Mouse (Mus musculus): ENCODE data around the gene Cdc73. TPM values are rescaled to one million over a fixed set of nuclear protein-coding genes. Genes with fewer than 3 reads are reported as not detected.
A peak's percentile ranks its signal among the peaks of the same experiment; 100 is the strongest.

Gene Cdc73
- 15.6 and 18.0 TPM in 2 replicates for polyA plus RNA-seq (2015; fragmentation: Nextera tagmentation; extraction: Ambion mirVana)

DNA sequence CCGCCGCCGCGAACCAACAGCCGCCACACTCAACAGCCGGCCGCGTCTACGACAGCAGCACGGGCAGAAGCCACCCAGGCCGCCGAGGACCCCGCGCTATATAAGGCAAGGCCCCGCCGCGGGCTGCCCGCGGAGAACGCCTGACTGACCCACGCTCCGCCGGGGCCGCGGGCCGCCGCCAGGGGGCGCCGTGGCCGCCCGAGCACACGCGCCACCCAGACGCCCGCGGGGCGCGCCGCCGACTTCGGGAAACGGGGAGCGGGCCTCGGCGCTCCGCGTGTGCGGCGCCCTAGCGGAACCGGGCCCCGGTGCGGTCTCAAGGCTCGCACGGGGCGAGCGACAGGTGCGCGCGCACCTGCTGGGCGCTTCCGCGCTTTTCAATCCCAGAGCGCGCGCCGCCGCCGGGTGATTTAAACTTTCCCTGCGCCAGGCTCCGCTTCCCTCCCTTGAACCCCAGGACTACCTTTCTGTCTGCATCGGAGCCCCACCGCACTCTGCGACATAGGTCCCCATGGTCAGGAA lies at the start of gene Cdc73:
Cdc73 (minus strand) TSS at position 153 of the 522 bp plus-strand sequence.
- Histone ChIP-seq H3K4me3 (ENCODE audit: low read length) (peak within 1 kb of the TSS; percentile 94), H3K27me3 (ENCODE audit: control insufficient read depth, insufficient read depth, low read length) (no peaks in the 10 kb centered on the region), H3K36me3 (ENCODE audit: control insufficient read depth, insufficient read depth) (peaks cover 5% of the 10 kb centered on the region), H3K9ac (ENCODE audit: low read length) (peak within 1 kb of the TSS; percentile 94), H3K4me2 (ENCODE audit: low read depth, low read length) (peak within 1 kb of the TSS; percentile 70), H3K27ac (ENCODE audit: low read length) (peak within 1 kb of the TSS; percentile 92), H3K4me1 (ENCODE audit: control insufficient read depth, insufficient read depth, low read length) (0 out of 2 replicates have a peak, but pooled peaks cover 9% of the 10 kb centered on the region), H3K9me3 (replicated peaks; ENCODE audit: control insufficient read depth, low read length) (no peaks in the 10 kb centered on the region)
- peak; percentile 99 for ATAC-seq (replicated peaks; ENCODE audit: extremely low read depth, insufficient read depth, low FRiP score)
- under 1% methylated on average over 65 of the region's 74 CpGs for WGBS

DNA sequence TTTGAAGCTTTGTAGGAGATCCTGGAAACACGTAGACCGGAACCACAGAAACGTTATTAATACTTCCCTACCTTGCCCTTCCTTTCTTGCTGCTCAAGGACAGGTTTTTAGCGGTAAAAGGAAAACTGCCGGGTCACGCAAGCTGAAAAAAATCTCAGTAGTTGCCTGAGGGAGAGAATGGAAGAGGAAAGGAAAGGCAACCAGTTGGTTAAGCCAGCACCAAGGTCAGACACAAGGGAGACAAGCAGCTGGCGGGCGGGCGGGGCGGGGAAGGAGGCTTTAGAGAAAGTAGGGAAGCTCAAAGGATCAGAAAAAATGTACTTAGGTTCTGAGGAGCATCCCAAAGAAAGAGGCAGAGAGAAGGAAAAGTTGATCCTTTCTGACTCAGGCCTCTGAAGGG lies 43.2 kb upstream of the Cdc73 start:
- Histone ChIP-seq H3K27ac (ENCODE audit: low read length) (no peak overlapping the region), H3K9me3 (replicated peaks; ENCODE audit: control insufficient read depth, low read length) (no peaks in the 10 kb centered on the region), H3K36me3 (ENCODE audit: control insufficient read depth, insufficient read depth) (peaks cover 38% of the 10 kb centered on the region), H3K4me1 (ENCODE audit: control insufficient read depth, insufficient read depth, low read length) (no peaks in the 10 kb centered on the region), H3K4me3 (ENCODE audit: low read length) (no peak overlapping the region), H3K27me3 (ENCODE audit: control insufficient read depth, insufficient read depth, low read length) (no peaks in the 10 kb centered on the region), H3K9ac (ENCODE audit: low read length) (no peak overlapping the region), H3K4me2 (ENCODE audit: low read depth, low read length) (no peak overlapping the region)
- no peak for ATAC-seq (replicated peaks; ENCODE audit: extremely low read depth, insufficient read depth, low FRiP score)
- WGBS, result 87% methylated on average over 10 of the region's 10 CpGs

DNA sequence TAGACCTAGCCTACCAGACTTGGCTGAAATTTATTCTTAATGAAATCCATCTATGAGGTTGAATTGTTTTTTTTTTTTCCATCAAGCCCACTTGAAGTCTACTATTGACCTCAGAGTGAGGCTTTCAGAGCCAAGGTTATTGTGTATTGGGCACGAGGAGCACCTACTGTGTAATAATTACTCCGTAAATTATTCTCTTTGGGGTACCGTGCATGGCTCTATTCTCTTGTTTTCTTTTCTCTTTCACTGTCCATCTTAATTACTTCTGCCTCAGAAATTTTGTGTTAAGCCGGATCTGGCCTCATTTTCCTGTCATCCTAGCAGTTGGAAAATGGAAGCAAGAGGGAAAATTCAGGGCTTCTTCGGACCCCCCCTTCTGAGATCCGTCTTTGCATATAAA lies 39.5 kb upstream of the Cdc73 start:
- Histone ChIP-seq H3K27ac (ENCODE audit: low read length) (no peak overlapping the region), H3K4me3 (ENCODE audit: low read length) (no peak overlapping the region), H3K9me3 (replicated peaks; ENCODE audit: control insufficient read depth, low read length) (no peaks in the 10 kb centered on the region), H3K9ac (ENCODE audit: low read length) (no peak overlapping the region), H3K36me3 (ENCODE audit: control insufficient read depth, insufficient read depth) (peaks cover 31% of the 10 kb centered on the region), H3K4me1 (ENCODE audit: control insufficient read depth, insufficient read depth, low read length) (peaks cover 7% of the 10 kb centered on the region), H3K27me3 (ENCODE audit: control insufficient read depth, insufficient read depth, low read length) (no peaks in the 10 kb centered on the region), H3K4me2 (ENCODE audit: low read depth, low read length) (no peak overlapping the region)
- no peak for ATAC-seq (replicated peaks; ENCODE audit: extremely low read depth, insufficient read depth, low FRiP score)
- WGBS, result 91% methylated on average over 6 of the region's 6 CpGs

DNA sequence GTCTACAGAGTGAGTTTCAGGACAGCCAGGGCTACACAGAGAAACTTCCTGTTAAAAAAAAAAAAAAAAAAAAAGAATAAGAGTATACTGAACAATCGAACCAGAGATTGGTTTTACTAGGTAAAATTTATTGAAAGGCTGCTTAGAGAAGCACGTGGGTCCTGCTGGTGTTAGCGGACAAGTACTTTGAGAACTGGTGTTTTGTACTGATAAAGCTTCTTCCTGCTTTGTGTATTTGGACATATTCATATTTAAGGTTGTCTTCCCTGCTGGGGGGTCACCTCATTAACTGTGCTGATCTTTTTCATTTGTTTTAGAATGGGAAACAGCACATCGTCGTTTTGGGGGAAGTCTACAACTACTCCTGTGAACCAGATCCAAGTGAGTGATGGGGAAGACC lies 38.6 kb upstream of the Cdc73 start:
- Histone ChIP-seq H3K4me3 (ENCODE audit: low read length) (no peak overlapping the region), H3K36me3 (ENCODE audit: control insufficient read depth, insufficient read depth) (peaks cover 29% of the 10 kb centered on the region), H3K4me1 (ENCODE audit: control insufficient read depth, insufficient read depth, low read length) (peaks cover 7% of the 10 kb centered on the region), H3K27ac (ENCODE audit: low read length) (no peak overlapping the region), H3K27me3 (ENCODE audit: control insufficient read depth, insufficient read depth, low read length) (no peaks in the 10 kb centered on the region), H3K4me2 (ENCODE audit: low read depth, low read length) (no peak overlapping the region), H3K9me3 (replicated peaks; ENCODE audit: control insufficient read depth, low read length) (no peaks in the 10 kb centered on the region), H3K9ac (ENCODE audit: low read length) (no peak overlapping the region)
- no peak for ATAC-seq (replicated peaks; ENCODE audit: extremely low read depth, insufficient read depth, low FRiP score)
- WGBS, result 86% methylated on average over 5 of the region's 5 CpGs

DNA sequence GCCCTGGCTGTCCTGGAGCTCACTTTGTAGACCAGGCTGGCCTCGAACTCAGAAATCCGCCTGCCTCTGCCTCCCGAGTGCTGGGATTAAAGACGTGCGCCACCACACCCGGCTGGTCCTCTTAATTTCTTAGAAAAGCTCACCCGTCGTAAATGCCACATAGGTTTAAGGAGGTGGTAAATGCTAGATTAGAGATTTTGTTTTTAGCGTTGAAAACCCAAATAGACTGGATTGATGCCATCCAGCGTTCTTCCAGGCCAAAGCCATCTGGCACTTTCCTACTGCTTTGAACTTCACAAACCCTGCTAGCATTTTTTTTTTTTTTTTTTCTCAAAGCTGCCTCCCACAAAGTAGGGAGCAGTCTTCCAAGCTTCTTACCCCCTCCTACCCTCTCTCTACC lies 37.9 kb upstream of the Cdc73 start:
- Histone ChIP-seq H3K4me3 (ENCODE audit: low read length) (peak overlapping the region; percentile 79; the same call in 1 of the 2 replicates), H3K36me3 (ENCODE audit: control insufficient read depth, insufficient read depth) (peaks cover 23% of the 10 kb centered on the region), H3K9ac (ENCODE audit: low read length) (no peak overlapping the region), H3K27me3 (ENCODE audit: control insufficient read depth, insufficient read depth, low read length) (no peaks in the 10 kb centered on the region), H3K4me2 (ENCODE audit: low read depth, low read length) (peak overlapping the region; percentile 76), H3K4me1 (ENCODE audit: control insufficient read depth, insufficient read depth, low read length) (peaks cover 7% of the 10 kb centered on the region), H3K27ac (ENCODE audit: low read length) (no peak overlapping the region), H3K9me3 (replicated peaks; ENCODE audit: control insufficient read depth, low read length) (no peaks in the 10 kb centered on the region)
- no peak for ATAC-seq (replicated peaks; ENCODE audit: extremely low read depth, insufficient read depth, low FRiP score)
- 85% methylated on average over 9 of the region's 10 CpGs for WGBS

DNA sequence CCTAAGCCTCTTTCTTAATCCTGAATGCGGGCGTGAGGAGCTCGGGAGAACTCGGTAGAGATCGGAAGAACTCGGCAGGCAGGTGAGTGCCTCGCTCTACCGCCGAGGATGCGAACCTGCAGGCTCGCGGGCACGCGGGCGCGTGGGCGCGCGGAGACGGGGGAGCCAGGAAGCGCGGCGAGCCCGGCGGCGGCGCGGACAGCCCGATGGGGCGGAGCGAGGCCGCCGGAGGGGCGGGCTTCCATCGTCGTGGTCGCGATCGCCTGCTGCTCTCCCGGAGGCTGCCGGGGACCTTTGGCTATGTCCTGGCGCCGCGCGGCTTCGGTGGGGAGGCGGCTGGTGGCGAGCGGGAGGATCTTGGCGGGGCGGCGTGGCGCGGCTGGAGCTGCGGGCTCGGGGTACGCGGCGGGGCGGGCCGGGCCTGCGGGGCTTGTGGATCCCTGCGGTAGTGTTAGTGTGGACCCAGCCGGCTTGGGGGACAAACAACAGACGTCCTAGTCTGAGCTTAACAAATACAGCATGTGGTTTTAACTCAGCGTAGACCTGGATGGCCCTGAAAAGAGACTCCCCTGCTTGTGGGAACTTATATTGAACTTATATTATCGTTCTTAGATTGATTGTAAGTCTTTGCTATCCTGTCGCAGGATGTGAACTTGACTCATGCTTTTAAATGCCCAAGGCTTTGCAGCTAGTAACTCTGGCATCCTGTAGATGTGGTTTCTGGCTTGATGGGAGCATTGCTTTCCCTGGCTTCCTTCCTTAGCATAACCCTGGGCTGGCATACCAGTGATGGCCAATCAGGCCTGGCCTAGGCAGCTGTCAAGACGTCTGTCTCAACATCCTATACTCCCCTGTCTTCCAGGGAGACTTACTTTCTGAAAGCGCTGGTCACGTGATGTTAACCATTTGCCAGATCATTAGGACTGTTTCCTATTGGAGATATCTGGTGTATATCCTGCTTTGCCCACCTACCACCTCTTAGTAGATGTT lies 37.0 kb upstream of the Cdc73 start:
- Histone ChIP-seq H3K9me3 (replicated peaks; ENCODE audit: control insufficient read depth, low read length) (no peaks in the 10 kb centered on the region), H3K9ac (ENCODE audit: low read length) (peak overlapping the region; percentile 87), H3K4me2 (ENCODE audit: low read depth, low read length) (peak overlapping the region; percentile 76), H3K4me3 (ENCODE audit: low read length) (peak overlapping the region; percentile 79), H3K4me1 (ENCODE audit: control insufficient read depth, insufficient read depth, low read length) (peaks cover 7% of the 10 kb centered on the region), H3K27ac (ENCODE audit: low read length) (peak overlapping the region; percentile 87), H3K27me3 (ENCODE audit: control insufficient read depth, insufficient read depth, low read length) (no peaks in the 10 kb centered on the region), H3K36me3 (ENCODE audit: control insufficient read depth, insufficient read depth) (peaks cover 15% of the 10 kb centered on the region)
- WGBS, result under 1% methylated on average over 70 of the region's 71 CpGs
- ATAC-seq (replicated peaks; ENCODE audit: extremely low read depth, insufficient read depth, low FRiP score), result peak; percentile 95

DNA sequence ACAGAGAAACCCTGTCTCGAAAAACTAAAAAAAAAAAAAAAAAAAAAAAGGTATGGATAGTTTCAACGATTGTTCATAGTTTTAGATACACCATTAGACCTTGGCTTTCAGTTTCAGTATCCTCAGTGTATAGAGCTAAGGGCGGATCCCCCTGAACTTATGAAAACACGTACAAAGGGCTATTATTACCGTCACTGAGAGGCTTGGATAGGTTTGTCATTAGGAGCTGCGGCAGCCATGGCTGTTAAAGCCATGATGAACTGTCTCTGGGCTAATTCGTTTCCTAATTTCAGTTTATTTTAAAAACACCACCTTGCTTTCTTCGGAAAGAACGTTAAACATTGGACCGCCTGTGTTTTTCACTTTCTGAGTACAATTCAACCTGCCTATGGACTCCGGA lies 36.1 kb upstream of the Cdc73 start:
- Histone ChIP-seq H3K4me1 (ENCODE audit: control insufficient read depth, insufficient read depth, low read length) (peaks cover 7% of the 10 kb centered on the region), H3K36me3 (ENCODE audit: control insufficient read depth, insufficient read depth) (peaks cover 13% of the 10 kb centered on the region), H3K4me2 (ENCODE audit: low read depth, low read length) (peak overlapping the region; percentile 76), H3K27me3 (ENCODE audit: control insufficient read depth, insufficient read depth, low read length) (no peaks in the 10 kb centered on the region), H3K4me3 (ENCODE audit: low read length) (peak overlapping the region; percentile 79), H3K9me3 (replicated peaks; ENCODE audit: control insufficient read depth, low read length) (no peaks in the 10 kb centered on the region), H3K27ac (ENCODE audit: low read length) (no peak overlapping the region), H3K9ac (ENCODE audit: low read length) (peak overlapping the region; percentile 87)
- no peak for ATAC-seq (replicated peaks; ENCODE audit: extremely low read depth, insufficient read depth, low FRiP score)
- 25% methylated on average over 11 of the region's 11 CpGs for WGBS

DNA sequence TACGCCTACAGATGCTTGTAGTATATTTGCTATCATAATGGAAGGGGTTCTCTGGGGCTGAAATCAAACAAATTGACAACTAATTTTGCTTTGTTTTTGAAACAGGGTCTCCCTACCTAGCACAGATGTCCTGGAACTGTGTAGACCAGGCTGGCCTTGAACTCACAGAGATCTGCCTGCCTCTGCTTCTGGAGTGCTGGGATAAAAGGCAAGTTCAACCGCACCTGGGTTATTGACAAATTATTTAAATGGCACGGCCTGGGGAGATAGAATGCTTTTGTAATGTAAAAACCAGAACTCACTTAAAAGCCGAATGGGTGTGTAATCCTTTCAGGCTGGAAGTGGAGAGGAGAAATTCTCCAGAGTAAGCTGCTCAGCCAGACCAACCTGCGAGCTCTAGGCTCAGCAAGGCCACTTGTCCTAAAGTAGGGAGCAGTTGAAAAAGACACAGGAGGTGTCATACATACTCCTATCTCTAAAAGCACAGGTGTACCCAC lies 31.3 kb upstream of the Cdc73 start:
- Histone ChIP-seq H3K4me1 (ENCODE audit: control insufficient read depth, insufficient read depth, low read length) (peaks cover 2% of the 10 kb centered on the region; the same call in 1 of the 2 replicates), H3K4me3 (ENCODE audit: low read length) (no peak overlapping the region), H3K27me3 (ENCODE audit: control insufficient read depth, insufficient read depth, low read length) (no peaks in the 10 kb centered on the region), H3K9me3 (replicated peaks; ENCODE audit: control insufficient read depth, low read length) (0 out of 2 replicates have a peak, but pooled peaks cover 2% of the 10 kb centered on the region), H3K9ac (ENCODE audit: low read length) (no peak overlapping the region), H3K36me3 (ENCODE audit: control insufficient read depth, insufficient read depth) (no peaks in the 10 kb centered on the region), H3K27ac (ENCODE audit: low read length) (no peak overlapping the region), H3K4me2 (ENCODE audit: low read depth, low read length) (no peak overlapping the region)
- WGBS, result 76% methylated on average over 5 of the region's 5 CpGs
- ATAC-seq (replicated peaks; ENCODE audit: extremely low read depth, insufficient read depth, low FRiP score), result no peak

DNA sequence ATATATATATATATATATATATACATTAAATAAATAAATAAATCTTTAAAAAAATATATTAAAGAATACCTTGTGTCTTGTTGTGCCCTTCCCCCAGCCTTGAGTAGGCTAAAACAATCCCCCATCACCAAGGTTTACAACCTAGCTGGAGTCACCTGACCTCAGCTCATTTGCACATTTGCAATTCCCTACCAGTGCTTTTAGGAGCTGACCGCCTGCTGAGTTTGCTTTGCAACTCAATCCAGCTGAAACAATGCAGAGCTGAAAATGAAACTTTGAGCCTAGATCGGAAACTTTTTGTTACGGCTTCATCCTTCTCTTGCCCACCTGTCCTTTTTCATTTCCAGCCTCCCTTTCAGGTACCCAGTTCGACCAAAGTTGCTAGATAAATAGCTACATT lies 29.0 kb upstream of the Cdc73 start:
- 62% methylated on average over 4 of the region's 4 CpGs for WGBS
- H3K36me3 ChIP-seq (ENCODE audit: control insufficient read depth, insufficient read depth), result no peaks in the 10 kb centered on the region
- H3K27me3 ChIP-seq (ENCODE audit: control insufficient read depth, insufficient read depth, low read length), result no peaks in the 10 kb centered on the region
- no peak overlapping the region for H3K9ac ChIP-seq (ENCODE audit: low read length)
- H3K4me2 ChIP-seq (ENCODE audit: low read depth, low read length), result no peak overlapping the region
- no peaks in the 10 kb centered on the region for H3K4me1 ChIP-seq (ENCODE audit: control insufficient read depth, insufficient read depth, low read length)
- H3K27ac ChIP-seq (ENCODE audit: low read length), result no peak overlapping the region
- ATAC-seq (replicated peaks; ENCODE audit: extremely low read depth, insufficient read depth, low FRiP score), result no peak
- H3K4me3 ChIP-seq (ENCODE audit: low read length), result no peak overlapping the region
- H3K9me3 ChIP-seq (replicated peaks; ENCODE audit: control insufficient read depth, low read length), result 0 out of 2 replicates have a peak, but pooled peaks cover 2% of the 10 kb centered on the region

All from heart, embryonic 16.5 days (tissue).